Mouse (Mus musculus) CH12.LX (cell line): ENCODE measurements around the gene Tnfsf12.

Experiments used
- CTCF ChIP-seq, 2 experiments: IDR thresholded peaks in 1 of 2; conservative IDR thresholded peaks in 1 of 2; 2 replicates each; pipeline ENCODE4 v1.5.1; 2011 to 2012; ENCODE audit warnings: low read depth in 2 of 2, low read length in 2 of 2, improper control_type of control experiment in 1 of 2, inconsistent platforms in 1 of 2, mild to moderate bottlenecking in 1 of 2, moderate library complexity in 1 of 2
- EP300 ChIP-seq: IDR thresholded peaks from 2 replicates; pipeline ENCODE4 v1.6.1; 2011; ENCODE audit warnings: low read length, improper control_type of control experiment
- IRF4 ChIP-seq: IDR thresholded peaks from 2 replicates; pipeline ENCODE4 v1.6.1; 2014; ENCODE audit warnings: low read depth, mild to moderate bottlenecking, inconsistent platforms, low read length, improper control_type of control experiment
- MEF2A ChIP-seq: IDR thresholded peaks from 2 replicates; pipeline ENCODE4 v1.6.1; 2014; ENCODE audit warnings: low read depth, mild to moderate bottlenecking, inconsistent platforms, low read length, improper control_type of control experiment, borderline replicate concordance
- NRF1 ChIP-seq: IDR thresholded peaks from 2 replicates; pipeline ENCODE4 v1.6.1; 2014; ENCODE audit warnings: low read depth, mild to moderate bottlenecking, inconsistent platforms, low read length, improper control_type of control experiment, moderate library complexity
- POLR2A ChIP-seq: IDR thresholded peaks from 2 replicates; pipeline ENCODE4 v1.6.1; 2011; ENCODE audit warnings: low read depth, mild to moderate bottlenecking, improper control_type of control experiment, low read length
- TCF12 ChIP-seq: IDR thresholded peaks from 2 replicates; pipeline ENCODE4 v1.6.1; 2014; ENCODE audit warnings: low read depth, mild to moderate bottlenecking, inconsistent platforms, low read length, improper control_type of control experiment
- ZKSCAN1 ChIP-seq: IDR thresholded peaks from 2 replicates; pipeline ENCODE4 v1.6.1; 2012; ENCODE audit warnings: low read depth, inconsistent platforms, low read length, improper control_type of control experiment, borderline replicate concordance
- ZNF384 ChIP-seq: IDR thresholded peaks from 2 replicates; pipeline ENCODE4 v1.6.1; 2012; ENCODE audit warnings: low read depth, low read length, improper control_type of control experiment, inconsistent platforms

GRCm38 (mm10) chr11:69662967-69663671, 32.5 kb downstream of the Tnfsf12 start:
- TF ChIP-seq IRF4 (peak; percentile 80), CTCF (conservative IDR thresholded peaks at IDR 0.05 in 1 of 2, IDR thresholded peaks at IDR 0.05 in 1 of 2; ENCODE audit: low read depth in 2 of 2, low read length in 2 of 2) (no peak), ZNF384 (no peak), NRF1 (no peak), TCF12 (peak; percentile 35; the same call in 1 of the 2 replicates), MEF2A (peak; percentile 30; the same call in 1 of the 2 replicates), POLR2A (no peak; the same call in 1 of the 2 replicates), ZKSCAN1 (no peak), EP300 (peak; percentile 71)
